Mouse (Mus musculus): ENCODE results near the gene Gse1. TPM values are rescaled to one million over a fixed set of nuclear protein-coding genes. Genes with fewer than 3 reads are reported as not detected.

Gse1 gene
- total RNA-seq, 2 experiments from 2014 or later: 28.9 to 30.8 TPM

GRCm38 (mm10) chr8:120428492-120428891 lies 200.2 kb downstream of the Gse1 start:
- DNase-seq: no peak

GRCm38 (mm10) chr8:120429116-120429515 lies 200.9 kb downstream of the Gse1 start:
- DNase-seq: no peak
- intact Hi-C loops (cut with DNase I): no loop called here

More at GRCm38 (mm10) chr8:120428492-120428891, 200.2 kb downstream of the Gse1 start:
- intact Hi-C loops (cut with DNase I): no loop called here

GRCm38 (mm10) chr8:120431042-120431441 lies 202.8 kb downstream of the Gse1 start:
- DNase-seq: no peak
- intact Hi-C loops (cut with DNase I): no loop called here

DNA sequence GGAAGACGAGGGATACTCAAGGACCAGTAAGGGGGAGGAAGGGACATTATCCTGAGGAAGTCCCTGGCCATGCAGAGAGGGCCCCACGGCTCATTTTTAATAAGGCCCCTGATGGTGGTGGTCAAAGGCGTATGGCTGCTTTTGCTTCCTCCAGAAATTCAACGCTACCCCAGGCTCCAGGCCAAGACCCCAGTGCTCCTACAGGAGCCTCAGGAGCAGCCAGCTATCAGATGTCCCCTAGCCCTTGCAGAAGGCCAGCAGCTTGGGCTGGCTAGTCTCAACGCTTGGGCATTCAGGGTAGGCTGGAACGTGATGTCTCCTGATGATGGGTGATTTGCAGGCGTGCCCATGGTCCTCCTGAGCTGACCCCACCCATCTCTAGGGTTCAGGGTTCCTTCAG lies 204.2 kb downstream of the Gse1 start:
- intact Hi-C loops (cut with DNase I): no loop called here
- DNase-seq: no peak

DNA sequence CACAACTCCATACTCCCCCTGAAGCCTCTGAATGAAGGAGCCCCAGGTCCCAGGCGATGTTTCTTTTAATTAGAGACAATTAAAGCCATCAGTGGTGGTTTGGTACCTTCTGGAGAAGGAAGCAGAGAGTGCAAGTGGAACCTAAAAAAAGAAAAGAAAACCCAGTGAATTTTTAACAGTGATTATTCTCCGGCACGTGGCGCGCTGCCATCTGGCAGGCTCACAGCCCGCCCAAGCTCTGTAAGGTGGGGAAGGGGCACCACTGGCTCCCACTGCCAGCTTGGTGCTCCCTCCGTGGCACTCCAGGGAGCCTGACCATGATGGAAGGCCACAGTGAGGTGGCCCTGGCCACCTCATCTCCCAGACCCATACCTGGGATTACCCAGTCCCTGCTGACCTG lies 204.9 kb downstream of the Gse1 start:
- no peak for DNase-seq

GRCm38 (mm10) chr8:120433734-120434133 lies 205.5 kb downstream of the Gse1 start:
- intact Hi-C loops (cut with DNase I): no loop called here
- no peak for DNase-seq

More for the DNA sequence above, 204.9 kb downstream of the Gse1 start:
- intact Hi-C loops (cut with DNase I): no loop called here

DNA sequence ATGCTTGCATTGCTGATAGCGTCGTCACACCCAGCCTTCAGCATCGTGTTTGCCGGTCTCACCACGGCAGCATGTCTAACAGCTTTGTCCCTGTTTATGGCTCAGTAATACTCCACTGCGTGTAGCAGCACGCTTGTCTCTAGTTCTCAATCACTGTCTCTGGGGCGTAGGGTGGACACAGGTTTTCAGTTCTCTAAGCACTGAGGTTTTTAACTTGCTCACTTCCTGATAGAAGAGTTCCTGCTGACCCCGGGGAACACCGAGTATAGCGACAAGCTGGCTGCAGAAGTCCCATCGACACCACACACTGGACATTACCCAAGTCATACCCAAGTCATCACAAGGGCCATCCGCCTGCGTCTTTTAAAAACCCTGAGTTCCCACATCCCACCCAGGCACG lies 207.5 kb downstream of the Gse1 start:
- DNase-seq: no peak
- intact Hi-C loops (cut with DNase I): no loop called here

DNA sequence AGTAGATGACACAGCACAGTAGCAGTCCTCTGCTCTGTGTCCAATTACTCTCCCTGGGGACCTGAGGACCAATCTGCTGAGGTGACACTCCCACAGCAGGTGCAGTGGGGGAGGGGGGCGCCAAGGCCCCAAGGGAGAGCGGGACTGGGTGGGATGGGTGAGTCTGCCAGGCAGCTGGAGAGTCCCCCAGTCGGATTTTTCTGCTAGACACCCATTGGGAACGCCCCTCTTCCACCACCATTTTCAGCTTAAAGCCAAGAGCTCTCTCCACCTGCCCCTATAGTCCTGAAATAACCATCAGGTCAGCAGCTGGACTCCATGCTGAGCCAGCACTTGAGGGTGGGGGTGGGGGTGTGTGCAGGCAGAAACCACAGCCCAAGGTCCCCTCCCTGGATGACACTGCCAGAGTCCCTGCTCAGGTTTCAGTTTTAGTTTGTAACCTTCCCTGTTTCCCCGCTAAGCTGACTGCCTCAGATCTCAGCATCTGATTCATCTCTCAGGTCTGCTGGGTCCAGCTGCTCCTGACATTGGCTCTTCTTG lies 208.3 kb downstream of the Gse1 start:
- intact Hi-C loops (cut with DNase I): no loop called here
- DNase-seq: no peak

DNA sequence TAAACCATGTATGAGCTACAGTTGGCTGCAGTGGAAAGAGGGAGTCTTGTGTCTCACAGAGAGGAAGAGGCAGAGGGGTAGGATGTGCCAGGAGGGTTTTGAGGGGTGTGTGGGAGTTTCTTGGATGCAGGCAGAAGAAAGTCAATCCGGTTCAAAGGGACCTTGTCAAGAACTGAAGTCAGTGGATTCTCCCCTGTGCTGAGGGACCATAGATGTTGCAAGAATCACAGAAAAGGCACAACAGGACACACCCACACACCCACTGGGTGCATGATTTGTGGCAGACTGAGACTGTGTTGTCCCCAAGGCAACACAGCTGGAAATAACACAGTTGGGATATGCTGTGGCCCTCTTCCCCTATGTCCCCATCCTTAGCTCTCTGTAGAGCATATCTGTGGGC lies 209.0 kb downstream of the Gse1 start:
- no peak for DNase-seq
- intact Hi-C loops (cut with DNase I): no loop called here

DNA sequence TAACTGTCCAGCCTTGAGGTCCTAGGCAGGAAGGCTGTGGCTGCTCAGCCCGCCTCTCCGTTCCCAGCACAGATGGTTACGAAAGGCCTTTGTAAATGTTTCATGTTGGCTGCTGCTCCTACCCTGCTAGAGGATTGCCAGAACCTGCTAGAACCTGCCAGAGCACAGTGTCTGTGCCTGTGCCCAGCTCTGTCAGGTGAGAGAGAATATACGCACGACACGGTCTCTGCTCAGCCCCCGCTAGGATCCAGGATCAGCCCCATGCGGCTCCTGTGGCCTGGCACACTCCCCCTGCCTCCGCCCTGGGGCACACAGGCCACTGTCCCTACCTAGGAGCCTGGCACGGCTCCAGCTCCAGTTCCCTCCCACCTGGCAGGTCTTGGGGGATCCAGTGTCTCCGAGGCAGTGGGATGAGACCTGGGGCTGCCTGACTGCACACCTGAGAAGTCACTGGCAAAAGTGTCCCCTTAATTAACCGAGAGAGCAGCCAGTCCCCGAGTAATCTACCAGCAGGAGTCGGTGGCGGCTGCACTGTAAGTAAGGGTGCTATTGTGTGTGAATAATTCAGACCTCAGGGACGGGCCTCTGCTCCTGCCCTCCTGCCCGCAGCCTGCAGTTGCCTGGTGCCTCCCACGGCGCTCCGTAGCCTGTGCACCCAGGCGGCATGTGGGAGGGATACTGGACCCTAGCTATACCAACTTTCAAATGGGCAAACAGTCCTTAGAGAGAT lies 209.6 kb downstream of the Gse1 start:
- no peak for DNase-seq
- intact Hi-C loops (cut with DNase I): no loop called here

- intact Hi-C loops (cut with DNase I): no loop called here
Observed at GRCm38 (mm10) chr8:120439309-120439708, 211.1 kb downstream of the Gse1 start.

DNA sequence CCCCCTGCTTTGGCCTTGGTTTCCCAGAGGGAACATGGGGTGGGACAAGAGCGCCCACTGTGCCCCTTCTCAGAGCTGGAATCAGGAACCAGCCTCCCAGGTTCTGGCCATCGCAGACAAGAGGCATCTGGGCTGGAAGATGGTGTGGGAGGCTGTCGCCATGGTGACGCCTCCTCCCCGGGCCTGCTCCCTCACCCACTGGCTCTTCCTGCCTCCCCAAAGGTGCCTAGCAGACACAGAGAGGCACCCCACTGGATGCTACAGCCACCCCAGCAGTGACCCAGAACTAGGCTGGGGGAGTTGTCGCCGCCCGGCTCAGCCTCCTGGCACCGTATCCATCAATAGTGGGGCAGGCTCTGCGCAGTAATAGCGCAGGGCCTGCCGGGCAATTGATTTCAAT lies 212.5 kb downstream of the Gse1 start:
- intact Hi-C loops (cut with DNase I): loop anchor here (1.0 kb wide), 1 partner anchor 14 kb away; no protein-coding TSS in a partner anchor

More at GRCm38 (mm10) chr8:120439309-120439708, 211.1 kb downstream of the Gse1 start:
- DNase-seq: no peak

DNA sequence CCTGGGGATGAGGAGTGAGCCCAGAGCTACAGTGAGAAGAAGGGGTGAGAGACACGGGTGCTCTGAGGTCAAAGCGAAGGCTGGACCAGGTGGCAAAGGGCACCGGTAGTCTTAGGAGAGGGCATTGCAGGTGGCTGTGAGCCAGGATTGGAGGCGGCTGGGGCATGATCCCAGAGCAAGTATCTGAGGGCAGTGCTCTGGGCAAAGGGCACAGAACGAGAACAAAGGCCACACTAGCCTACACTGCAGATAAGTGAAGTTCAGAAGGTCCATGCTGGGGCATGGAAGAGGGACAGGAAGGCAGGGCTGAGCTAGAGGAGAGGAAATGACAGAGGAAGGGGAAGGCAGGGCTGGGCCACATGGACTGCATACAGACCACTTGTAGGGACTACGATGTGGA lies 213.4 kb downstream of the Gse1 start:
- DNase-seq: no peak
- intact Hi-C loops (cut with DNase I): no loop called here

More for the DNA sequence above, 212.5 kb downstream of the Gse1 start:
- DNase-seq: no peak

- DNase-seq: no peak
- intact Hi-C loops (cut with DNase I): no loop called here
Observed at GRCm38 (mm10) chr8:120442306-120443003, 214.2 kb downstream of the Gse1 start.

DNA sequence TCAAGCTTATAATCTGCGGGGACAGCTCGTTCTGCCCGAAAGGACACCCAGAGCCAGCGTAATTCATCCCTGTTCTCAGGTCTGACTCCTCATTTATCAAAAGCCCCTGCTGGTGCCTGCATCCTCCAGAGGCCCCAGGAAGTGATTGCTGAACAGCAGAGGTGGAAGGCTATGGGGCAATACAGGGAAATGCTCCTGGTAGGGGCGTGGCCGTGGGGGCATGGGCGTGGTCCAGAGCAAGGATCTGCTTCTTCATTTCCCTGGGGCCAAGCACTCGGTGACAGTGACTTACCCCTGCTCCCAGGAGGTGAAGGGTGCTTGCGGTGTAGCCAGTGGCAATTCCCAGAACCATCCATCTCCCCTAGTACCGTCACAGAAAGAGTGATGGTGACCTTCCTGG lies 217.0 kb downstream of the Gse1 start:
- intact Hi-C loops (cut with DNase I): no loop called here
- DNase-seq: no peak

GRCm38 (mm10) chr8:120448131-120448530 lies 219.9 kb downstream of the Gse1 start:
- intact Hi-C loops (cut with DNase I): no loop called here
- DNase-seq: no peak

GRCm38 (mm10) chr8:120449139-120449538 lies 220.9 kb downstream of the Gse1 start:
- no peak for DNase-seq
- intact Hi-C loops (cut with DNase I): no loop called here

GRCm38 (mm10) chr8:120449608-120450031 lies 221.4 kb downstream of the Gse1 start:
- DNase-seq: peak in 1 of 2 experiments; percentile 60

GRCm38 (mm10) chr8:120452111-120452510 lies 223.9 kb downstream of the Gse1 start:
- no peak for DNase-seq
- intact Hi-C loops (cut with DNase I): no loop called here

More at GRCm38 (mm10) chr8:120449608-120450031, 221.4 kb downstream of the Gse1 start:
- intact Hi-C loops (cut with DNase I): no loop called here

DNA sequence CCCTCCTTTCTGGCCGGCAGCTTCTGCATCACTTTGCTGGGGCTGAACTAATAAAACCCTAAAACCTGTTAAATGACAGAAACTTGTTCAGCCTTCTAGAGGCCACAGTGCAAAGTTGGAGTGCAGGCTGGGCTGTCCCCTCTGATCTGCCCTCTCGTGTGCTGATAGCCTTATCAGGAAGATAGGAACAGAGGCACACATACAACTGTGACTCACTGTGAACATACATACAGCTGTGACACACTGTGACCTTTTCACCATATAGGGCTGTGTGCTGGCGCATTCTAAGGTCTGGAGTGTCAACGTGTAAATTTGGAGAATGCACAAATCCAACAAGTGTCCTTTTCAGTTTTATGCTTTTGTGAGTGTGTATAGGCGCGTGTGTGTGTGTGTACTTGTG lies 226.1 kb downstream of the Gse1 start:
- no peak for DNase-seq

GRCm38 (mm10) chr8:120460375-120460774 lies 232.1 kb downstream of the Gse1 start:
- DNase-seq: no peak

More for the DNA sequence above, 226.1 kb downstream of the Gse1 start:
- intact Hi-C loops (cut with DNase I): no loop called here

More at GRCm38 (mm10) chr8:120460375-120460774, 232.1 kb downstream of the Gse1 start:
- intact Hi-C loops (cut with DNase I): no loop called here

Data from gastrocnemius, postnatal 36 days (tissue).